Mouse (Mus musculus): ENCODE results near the gene Slfn14.

GRCm38 (mm10) chr11:83306700-83307253 is 20.3 kb upstream of the Slfn14 start:
- no peak for TF ChIP-seq CTCF (IDR thresholded peaks at IDR 0.05; ENCODE audit: borderline replicate concordance, insufficient read depth, low read length)
- TF ChIP-seq POLR2A (IDR thresholded peaks at IDR 0.05; ENCODE audit: low read depth, low read length) = no peak

All from embryonic fibroblast, embryonic 13.5 days (primary cell).